Mouse (Mus musculus): ENCODE results near the gene Fbxo41. TPM values are rescaled to one million over a fixed set of nuclear protein-coding genes. Genes with fewer than 3 reads are reported as not detected.
"Not testable (repeated sequence)": the region's sequence is repeated elsewhere in the genome, so short reads cannot be mapped to it uniquely, and the experiment has no call there.

Gene Fbxo41
- polyA plus RNA-seq, 1 experiment from 2014 or later = 1.1 TPM

- no peaks in the 10 kb centered on the region for H3K27me3 ChIP-seq (ENCODE audit: control insufficient read depth, insufficient read depth, low read length)
- no peaks in the 10 kb centered on the region for H3K9me3 ChIP-seq (ENCODE audit: control insufficient read depth, low read length)
- H3K36me3 ChIP-seq (ENCODE audit: control insufficient read depth, insufficient read depth, low read length) = peaks cover 20% of the 10 kb centered on the region
- H3K9ac ChIP-seq (ENCODE audit: low read length) = no peak overlapping the region
- H3K27ac ChIP-seq (ENCODE audit: low read depth, low read length) = 0 out of 2 replicates have a peak overlapping the region, but pooled peaks have one; percentile 10
- 80% methylated on average over 5 of the region's 5 CpGs for WGBS
- H3K4me3 ChIP-seq (ENCODE audit: low read depth, low read length) = no peak overlapping the region
- H3K4me2 ChIP-seq (ENCODE audit: low read depth) = no peak overlapping the region
- ATAC-seq (ENCODE audit: insufficient read depth, low FRiP score, low TSS enrichment) (no peak), DNase-seq (ENCODE audit: low spot score) (no peak)
- no peaks in the 10 kb centered on the region for H3K4me1 ChIP-seq (ENCODE audit: control insufficient read depth, insufficient read depth, low read length)
Observed at GRCm38 (mm10) chr6:85469660-85470430, 32.9 kb downstream of the Fbxo41 start.

- ATAC-seq (ENCODE audit: insufficient read depth, low FRiP score, low TSS enrichment) (no peak), DNase-seq (ENCODE audit: low spot score) (no peak)
- Histone ChIP-seq H3K36me3 (ENCODE audit: control insufficient read depth, insufficient read depth, low read length) (peaks cover 39% of the 10 kb centered on the region), H3K4me3 (ENCODE audit: low read depth, low read length) (no peak overlapping the region), H3K4me1 (ENCODE audit: control insufficient read depth, insufficient read depth, low read length) (no peaks in the 10 kb centered on the region), H3K27ac (ENCODE audit: low read depth, low read length) (no peak overlapping the region), H3K9me3 (ENCODE audit: control insufficient read depth, low read length) (no peaks in the 10 kb centered on the region), H3K4me2 (ENCODE audit: low read depth) (no peak overlapping the region), H3K9ac (ENCODE audit: low read length) (no peak overlapping the region), H3K27me3 (ENCODE audit: control insufficient read depth, insufficient read depth, low read length) (no peaks in the 10 kb centered on the region)
Observed at GRCm38 (mm10) chr6:85465381-85465780, 37.4 kb downstream of the Fbxo41 start.

- Histone ChIP-seq H3K27me3 (ENCODE audit: control insufficient read depth, insufficient read depth, low read length) (no peaks in the 10 kb centered on the region), H3K27ac (ENCODE audit: low read depth, low read length) (no peak overlapping the region), H3K4me1 (ENCODE audit: control insufficient read depth, insufficient read depth, low read length) (no peaks in the 10 kb centered on the region), H3K9me3 (ENCODE audit: control insufficient read depth, low read length) (no peaks in the 10 kb centered on the region), H3K36me3 (ENCODE audit: control insufficient read depth, insufficient read depth, low read length) (peaks cover 25% of the 10 kb centered on the region), H3K4me2 (ENCODE audit: low read depth) (no peak overlapping the region), H3K4me3 (ENCODE audit: low read depth, low read length) (no peak overlapping the region), H3K9ac (ENCODE audit: low read length) (no peak overlapping the region)
- DNase-seq (ENCODE audit: low spot score) (no peak), ATAC-seq (ENCODE audit: insufficient read depth, low FRiP score, low TSS enrichment) (no peak)
- 88% methylated on average over 2 of the region's 2 CpGs for WGBS
Observed at GRCm38 (mm10) chr6:85459621-85460020, 43.2 kb downstream of the Fbxo41 start.

DNA sequence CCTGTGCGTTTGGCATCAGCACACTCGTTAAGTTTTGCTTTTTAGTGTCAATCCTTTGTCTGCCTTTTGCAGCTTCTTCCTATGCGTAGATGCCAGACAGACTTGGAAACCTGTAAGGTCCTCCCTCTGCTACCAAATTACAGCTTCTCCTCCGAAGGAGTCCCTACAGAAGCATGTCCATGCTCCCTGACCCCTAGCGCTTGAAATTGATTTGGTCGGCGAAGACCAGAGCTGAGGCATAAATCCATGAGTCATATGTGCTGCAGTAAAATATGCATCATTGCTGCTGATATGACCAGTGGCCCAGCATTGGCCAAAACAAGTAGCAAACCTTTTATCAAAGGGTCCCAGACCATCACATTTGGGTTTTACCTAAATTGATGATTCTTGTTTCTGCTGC, 50.0 kb downstream of the Fbxo41 start:
- Histone ChIP-seq H3K4me3 (ENCODE audit: low read depth, low read length) (peak overlapping the region; percentile 90), H3K9me3 (ENCODE audit: control insufficient read depth, low read length) (no peaks in the 10 kb centered on the region), H3K36me3 (ENCODE audit: control insufficient read depth, insufficient read depth, low read length) (no peaks in the 10 kb centered on the region), H3K4me2 (ENCODE audit: low read depth) (peak overlapping the region; percentile 89), H3K27me3 (ENCODE audit: control insufficient read depth, insufficient read depth, low read length) (no peaks in the 10 kb centered on the region), H3K4me1 (ENCODE audit: control insufficient read depth, insufficient read depth, low read length) (peaks cover 18% of the 10 kb centered on the region), H3K9ac (ENCODE audit: low read length) (peak overlapping the region; percentile 96), H3K27ac (ENCODE audit: low read depth, low read length) (0 out of 2 replicates have a peak overlapping the region, but pooled peaks have one; percentile 93)
- 19% methylated on average over 7 of the region's 7 CpGs for WGBS
- ATAC-seq (ENCODE audit: insufficient read depth, low FRiP score, low TSS enrichment) (no peak), DNase-seq (ENCODE audit: low spot score) (no peak)

DNA sequence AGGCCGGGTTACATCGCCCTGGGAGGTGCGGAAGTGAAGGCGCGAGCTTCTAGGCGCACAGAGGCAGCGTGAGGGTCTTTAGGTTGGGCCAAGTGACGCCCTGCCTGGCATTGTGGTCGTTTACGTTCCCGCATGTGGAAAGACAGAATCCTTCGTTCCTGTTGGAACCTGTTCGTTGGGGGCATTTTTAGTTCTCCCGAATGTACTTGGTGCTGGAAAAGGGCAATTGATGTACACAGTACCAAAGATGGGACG, 50.5 kb downstream of the Fbxo41 start:
- under 1% methylated on average over 15 of the region's 15 CpGs for WGBS
- H3K27ac ChIP-seq (ENCODE audit: low read depth, low read length) = peak overlapping the region; percentile 93
- H3K4me2 ChIP-seq (ENCODE audit: low read depth) = peak overlapping the region; percentile 89
- peak overlapping the region; percentile 96 for H3K9ac ChIP-seq (ENCODE audit: low read length)
- no peaks in the 10 kb centered on the region for H3K27me3 ChIP-seq (ENCODE audit: control insufficient read depth, insufficient read depth, low read length)
- peak overlapping the region; percentile 90 for H3K4me3 ChIP-seq (ENCODE audit: low read depth, low read length)
- H3K9me3 ChIP-seq (ENCODE audit: control insufficient read depth, low read length) = no peaks in the 10 kb centered on the region
- H3K4me1 ChIP-seq (ENCODE audit: control insufficient read depth, insufficient read depth, low read length) = peaks cover 18% of the 10 kb centered on the region
- ATAC-seq (ENCODE audit: insufficient read depth, low FRiP score, low TSS enrichment) (no peak), DNase-seq (ENCODE audit: low spot score) (no peak)
- no peaks in the 10 kb centered on the region for H3K36me3 ChIP-seq (ENCODE audit: control insufficient read depth, insufficient read depth, low read length)

- Histone ChIP-seq H3K4me1 (ENCODE audit: control insufficient read depth, insufficient read depth, low read length) (peaks cover 18% of the 10 kb centered on the region), H3K36me3 (ENCODE audit: control insufficient read depth, insufficient read depth, low read length) (no peaks in the 10 kb centered on the region), H3K9ac (ENCODE audit: low read length) (peak within 1 kb of the TSS; percentile 96), H3K27ac (ENCODE audit: low read depth, low read length) (peak within 1 kb of the TSS; percentile 93), H3K4me3 (ENCODE audit: low read depth, low read length) (peak within 1 kb of the TSS; percentile 90), H3K4me2 (ENCODE audit: low read depth) (peak within 1 kb of the TSS; percentile 89), H3K9me3 (ENCODE audit: control insufficient read depth, low read length) (no peaks in the 10 kb centered on the region), H3K27me3 (ENCODE audit: control insufficient read depth, insufficient read depth, low read length) (no peaks in the 10 kb centered on the region)
- ATAC-seq (ENCODE audit: insufficient read depth, low FRiP score, low TSS enrichment) (peak; percentile 90), DNase-seq (ENCODE audit: low spot score) (peak; percentile 98)
- under 1% methylated on average over 54 of the region's 54 CpGs for WGBS
Observed at GRCm38 (mm10) chr6:85451664-85452410, 51.0 kb downstream of the Fbxo41 start, which contains the start of gene Pradc1. Gene Pradc1 (minus strand): TSS chr6:85451970.

- Histone ChIP-seq H3K9me3 (ENCODE audit: control insufficient read depth, low read length) (no peaks in the 10 kb centered on the region), H3K4me2 (ENCODE audit: low read depth) (peak within 1 kb of the TSS; percentile 89), H3K4me3 (ENCODE audit: low read depth, low read length) (peak within 1 kb of the TSS; percentile 90), H3K27me3 (ENCODE audit: control insufficient read depth, insufficient read depth, low read length) (no peaks in the 10 kb centered on the region), H3K36me3 (ENCODE audit: control insufficient read depth, insufficient read depth, low read length) (peaks cover 2% of the 10 kb centered on the region; the same call in 1 of the 2 replicates), H3K4me1 (ENCODE audit: control insufficient read depth, insufficient read depth, low read length) (peaks cover 18% of the 10 kb centered on the region), H3K27ac (ENCODE audit: low read depth, low read length) (peak within 1 kb of the TSS; percentile 93), H3K9ac (ENCODE audit: low read length) (peak within 1 kb of the TSS; percentile 96)
- WGBS = 3% methylated on average over 88 of the region's 96 CpGs
- DNase-seq (ENCODE audit: low spot score) (peak; percentile 99), ATAC-seq (ENCODE audit: insufficient read depth, low FRiP score, low TSS enrichment) (peak; percentile 96)
Observed at GRCm38 (mm10) chr6:85450697-85451663, 51.8 kb downstream of the Fbxo41 start, which contains the start of gene Cct7. Gene Cct7 (plus strand): TSS chr6:85451514.

DNA sequence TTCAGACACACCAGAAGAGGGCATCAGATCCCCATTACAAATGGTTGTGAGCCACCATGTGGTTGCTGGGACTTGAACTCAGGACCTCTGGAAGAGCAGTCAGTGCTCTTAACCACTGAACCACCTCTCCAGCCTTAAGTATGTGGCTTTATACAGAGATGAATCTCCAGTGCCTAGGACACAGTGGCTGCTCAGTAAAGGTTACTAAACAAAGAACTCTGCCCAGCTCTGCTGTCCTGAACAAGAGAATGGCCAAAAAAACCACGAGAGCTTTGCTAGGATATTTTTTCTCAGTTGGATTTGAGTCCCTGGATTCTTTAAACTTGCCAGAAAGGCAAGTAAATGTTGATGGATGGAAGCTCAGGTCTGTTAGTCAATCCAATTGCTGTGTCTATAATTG, 52.7 kb downstream of the Fbxo41 start:
- WGBS = 73% methylated on average over 1 of the region's 1 CpGs
- H3K27me3 ChIP-seq (ENCODE audit: control insufficient read depth, insufficient read depth, low read length); H3K9me3 ChIP-seq (ENCODE audit: control insufficient read depth, low read length); DNase-seq (ENCODE audit: low spot score); H3K27ac ChIP-seq (ENCODE audit: low read depth, low read length); H3K36me3 ChIP-seq (ENCODE audit: control insufficient read depth, insufficient read depth, low read length); H3K4me3 ChIP-seq (ENCODE audit: low read depth, low read length); ATAC-seq (ENCODE audit: insufficient read depth, low FRiP score, low TSS enrichment); H3K9ac ChIP-seq (ENCODE audit: low read length): not testable (repeated sequence)
- peak overlapping the region; percentile 84; the same call in 1 of the 2 replicates for H3K4me2 ChIP-seq (ENCODE audit: low read depth)
- peaks cover 18% of the 10 kb centered on the region for H3K4me1 ChIP-seq (ENCODE audit: control insufficient read depth, insufficient read depth, low read length)

Data from neural tube, embryonic 11.5 days (tissue).